ENCODE assay signal across 28 mouse cellular contexts in the genomic region with DNA sequence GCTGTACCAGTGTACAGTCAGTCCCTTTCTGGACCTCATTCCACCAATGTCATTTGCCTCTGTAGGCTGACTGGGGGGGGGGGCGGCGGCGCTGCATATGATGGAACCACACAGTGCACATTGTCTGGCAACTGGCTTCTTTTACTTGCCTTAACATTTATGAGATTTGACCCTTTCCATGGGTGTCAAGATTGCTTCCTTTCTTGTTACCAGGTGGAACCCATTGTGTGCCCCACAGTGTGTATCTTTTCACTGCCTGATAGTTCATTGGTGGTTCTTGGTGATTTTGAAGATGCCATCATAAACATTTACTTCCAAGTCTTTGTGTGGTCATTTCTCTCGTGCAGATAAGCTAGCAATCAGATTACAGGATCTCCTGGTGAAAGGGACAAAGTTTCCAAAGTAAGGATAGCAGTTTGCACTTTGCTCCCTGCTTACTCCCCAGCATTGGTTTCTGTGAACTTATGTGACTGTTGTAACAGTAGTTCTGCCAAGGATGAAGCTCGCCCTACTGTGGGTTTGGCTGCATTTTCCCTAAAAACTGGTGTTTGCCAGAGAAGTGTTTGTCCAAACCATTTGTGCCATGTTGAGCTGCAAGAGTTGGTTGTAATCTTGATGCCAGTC. TPM values are rescaled to one million over a fixed set of nuclear protein-coding genes. Genes with fewer than 3 reads are reported as not detected.
DNase-seq lines count a peak whose midpoint lies in the region; ATAC-seq and TF ChIP-seq lines count a peak whose summit lies in the region.
"Had no signal": no experiment of that assay in that cellular context is flagged by ENCODE, and none has a peak within 500 bp of the region (broad histone marks: within the 10 kb centered on the region; RNA-seq: fewer than 3 reads in every experiment).

No protein-coding gene starts in this region.

- no peak overlapping the region for H3K4me2 ChIP-seq in intestine, embryonic 15.5 days (replicated peaks)
- H3K4me2 ChIP-seq in hindbrain, embryonic 14.5 days (replicated peaks) = no peak overlapping the region
- H3K4me2 ChIP-seq: embryonic facial prominence, embryonic 13.5 days; forebrain, embryonic 13.5 days; heart, embryonic 12.5 days; heart, embryonic 15.5 days; hindbrain, embryonic 13.5 days had no signal

- no peak overlapping the region for H3K9ac ChIP-seq in intestine, embryonic 15.5 days
- H3K9ac ChIP-seq in hindbrain, embryonic 14.5 days = no peak overlapping the region
- H3K9ac ChIP-seq: embryonic facial prominence, embryonic 13.5 days; forebrain, embryonic 13.5 days; heart, embryonic 12.5 days; heart, embryonic 15.5 days; hindbrain, embryonic 13.5 days had no signal

- peak; percentile 25 for DNase-seq in kidney, adult 9 months
- no peak for DNase-seq in kidney, postnatal 25 days
- DNase-seq in adipocyte (ENCODE audit: low spot score) = peak; percentile 44
- DNase-seq in hindbrain, embryonic 14.5 days (ENCODE audit: low spot score) = no peak
- no peak for DNase-seq in layer of hippocampus, adult 8-10 months (ENCODE audit: low spot score in 2 of 2)
- DNase-seq: adrenal gland, adult 8-10 months; adrenal gland, postnatal 25 days; cerebellum, adult 11-12 months; cerebellum, adult 8-10 months; cerebellum, postnatal 36 days; embryo, embryonic 11 days; gastrocnemius, postnatal 10 days; gastrocnemius, postnatal 36 days; heart, postnatal 10 days; heart, postnatal 36 days had no signal

- H3K27me3 ChIP-seq in intestine, embryonic 15.5 days (replicated peaks) = no peaks in the 10 kb centered on the region
- no peaks in the 10 kb centered on the region for H3K27me3 ChIP-seq in small intestine, adult 2 months (ENCODE audit: control insufficient read depth, insufficient read depth, low read length)
- H3K27me3 ChIP-seq in hindbrain, embryonic 14.5 days (ENCODE audit: control insufficient read depth, insufficient read depth, low read length) = no peaks in the 10 kb centered on the region
- H3K27me3 ChIP-seq: embryonic facial prominence, embryonic 13.5 days; forebrain, embryonic 13.5 days; heart, embryonic 12.5 days; heart, embryonic 15.5 days; hindbrain, embryonic 13.5 days had no signal

- no peak for TF ChIP-seq CTCF in small intestine, adult 2 months (IDR thresholded peaks at IDR 0.05; ENCODE audit: extremely low read depth, insufficient read length, insufficient replicate concordance, low read depth, low read length)

- 0 out of 2 replicates have a peak, but pooled peaks cover 6% of the 10 kb centered on the region for H3K36me3 ChIP-seq in intestine, embryonic 15.5 days
- no peaks in the 10 kb centered on the region for H3K36me3 ChIP-seq in small intestine, adult 2 months (ENCODE audit: control insufficient read depth, insufficient read depth, low read length)
- H3K36me3 ChIP-seq in hindbrain, embryonic 14.5 days (replicated peaks; ENCODE audit: control insufficient read depth, insufficient read depth) = no peaks in the 10 kb centered on the region
- H3K36me3 ChIP-seq: heart, embryonic 15.5 days had no signal

- ATAC-seq in intestine, embryonic 15.5 days = peak; percentile 75
- no peak for ATAC-seq in hindbrain, embryonic 14.5 days (ENCODE audit: low FRiP score)
- ATAC-seq: CD4-positive, CD25-positive, alpha-beta regulatory T cell, adult 4 months; forebrain, embryonic 13.5 days; forebrain, embryonic 16.5 days; hindbrain, postnatal 0 days had no signal

- no peaks in the 10 kb centered on the region for H3K9me3 ChIP-seq in intestine, embryonic 15.5 days
- no peaks in the 10 kb centered on the region for H3K9me3 ChIP-seq in hindbrain, embryonic 14.5 days (ENCODE audit: control insufficient read depth, low read length)
- H3K9me3 ChIP-seq: embryonic facial prominence, embryonic 10.5 days; embryonic facial prominence, embryonic 13.5 days; forebrain, embryonic 13.5 days; heart, embryonic 12.5 days; heart, embryonic 15.5 days; hindbrain, embryonic 13.5 days had no signal

- no peaks in the 10 kb centered on the region for H3K4me1 ChIP-seq in intestine, embryonic 15.5 days (replicated peaks)
- H3K4me1 ChIP-seq in small intestine, adult 2 months (ENCODE audit: control insufficient read depth, insufficient read depth, insufficient read length, low read length) = peaks cover 7% of the 10 kb centered on the region; the same call in 1 of the 2 replicates
- H3K4me1 ChIP-seq in hindbrain, embryonic 14.5 days (replicated peaks; ENCODE audit: control insufficient read depth, insufficient read depth, low read length) = no peaks in the 10 kb centered on the region
- H3K4me1 ChIP-seq: embryonic facial prominence, embryonic 10.5 days; embryonic facial prominence, embryonic 13.5 days; forebrain, embryonic 13.5 days; hindbrain, embryonic 10.5 days; hindbrain, embryonic 13.5 days had no signal

- TF ChIP-seq POLR2A in small intestine, adult 2 months (IDR thresholded peaks at IDR 0.05; ENCODE audit: low read depth, low read length) = no peak

- 84% methylated on average over 5 of the region's 5 CpGs for WGBS in intestine, embryonic 15.5 days
- 44% methylated on average over 5 of the region's 5 CpGs for WGBS in small intestine, adult 2 months
- 92% methylated on average over 5 of the region's 5 CpGs for WGBS in hindbrain, embryonic 14.5 days

- no peak overlapping the region for H3K27ac ChIP-seq in intestine, embryonic 15.5 days
- H3K27ac ChIP-seq in small intestine, adult 2 months (ENCODE audit: insufficient read depth, low read depth, low read length) = peak overlapping the region; percentile 78
- H3K27ac ChIP-seq in hindbrain, embryonic 14.5 days = no peak overlapping the region
- H3K27ac ChIP-seq: embryonic facial prominence, embryonic 10.5 days; embryonic facial prominence, embryonic 13.5 days; forebrain, embryonic 13.5 days; heart, embryonic 15.5 days; hindbrain, embryonic 10.5 days; hindbrain, embryonic 13.5 days; hindbrain, postnatal 0 days had no signal

- H3K4me3 ChIP-seq in intestine, embryonic 15.5 days (replicated peaks) = no peak overlapping the region
- H3K4me3 ChIP-seq in small intestine, adult 2 months (ENCODE audit: low read depth, low read length) = no peak overlapping the region
- no peak overlapping the region for H3K4me3 ChIP-seq in hindbrain, embryonic 14.5 days (replicated peaks; ENCODE audit: low read length)
- H3K4me3 ChIP-seq: embryonic facial prominence, embryonic 10.5 days; embryonic facial prominence, embryonic 13.5 days; erythroblast, embryonic 14.5 days; forebrain, embryonic 13.5 days; heart, embryonic 12.5 days; heart, embryonic 15.5 days; hindbrain, embryonic 10.5 days; hindbrain, embryonic 13.5 days had no signal

RNA-seq across cellular contexts. Expression of a gene that starts 56.9 kb away (rescaled TPM):
- polyA plus RNA-seq in intestine, embryonic 15.5 days (2015; fragmentation: Nextera tagmentation; extraction: Ambion mirVana) = 20.3 and 20.9 TPM in 2 replicates
- polyA plus RNA-seq in small intestine, adult 2 months (2012; rRNA removed) = 4.0 and 8.5 TPM in 2 replicates
- 14.6 and 15.4 TPM in 2 replicates for polyA plus RNA-seq in hindbrain, embryonic 14.5 days (2014; fragmentation: Nextera tagmentation; extraction: Ambion mirVana)
- total RNA-seq in layer of hippocampus, adult 8-10 months (2022) = 100 to 1,000 TPM; 144 to 175 (median 158) TPM

Comparison
In these comparisons a context has a peak if more than half of its experiments do, and no peak if none do; other contexts are left out.
1. DNase-seq: peak in kidney, adult 9 months (single experiment) and adipocyte (single experiment); none in kidney, postnatal 25 days (0 of 2), hindbrain, embryonic 14.5 days (single experiment) and layer of hippocampus, adult 8-10 months (0 of 2).